Mouse (Mus musculus) forebrain, embryonic 16.5 days (tissue): ENCODE results near the gene Ntpcr. TPM values are rescaled to one million over a fixed set of nuclear protein-coding genes. Genes with fewer than 3 reads are reported as not detected.

Experiments used
- ATAC-seq: fragments of 200-750 bp; cut with Nextera tagmentation; 2 replicates; pipeline ENCODE4 v1.8.0; 2017; ENCODE audit warnings: mild to moderate bottlenecking, moderate library complexity
- H3K27ac ChIP-seq: fragments of 300-500 bp; sonication (generic); 2 replicates; pipeline ENCODE4 v1.5.1; 2014; ENCODE audit warnings: low read length, control low read depth
- H3K27me3 ChIP-seq: fragments of 300-500 bp; sonication (generic); replicated peaks from 2 replicates; pipeline ENCODE4 v1.6.1; 2014; ENCODE audit warnings: low read length; ENCODE audit not compliant: control insufficient read depth, insufficient read depth
- H3K36me3 ChIP-seq: fragments of 300-500 bp; sonication (generic); 2 replicates; pipeline ENCODE4 v1.6.1; 2014; ENCODE audit not compliant: control insufficient read depth, insufficient read depth
- H3K4me1 ChIP-seq: fragments of 300-500 bp; sonication (generic); replicated peaks from 2 replicates; pipeline ENCODE4 v1.6.1; 2014; ENCODE audit warnings: low read length; ENCODE audit not compliant: control insufficient read depth, insufficient read depth
- H3K4me2 ChIP-seq: fragments of 300-500 bp; sonication (generic); 2 replicates; pipeline ENCODE4 v1.6.1; 2014; ENCODE audit warnings: mild to moderate bottlenecking, low read length, control low read depth
- H3K4me3 ChIP-seq: fragments of 300-500 bp; sonication (generic); replicated peaks from 2 replicates; pipeline ENCODE4 v1.5.1; 2014; ENCODE audit warnings: mild to moderate bottlenecking, low read length, control low read depth
- H3K9ac ChIP-seq: fragments of 300-500 bp; sonication (generic); replicated peaks from 2 replicates; pipeline ENCODE4 v1.6.1; 2014; ENCODE audit warnings: low read depth, low read length, control low read depth
- H3K9me3 ChIP-seq: fragments of 300-500 bp; sonication (generic); 2 replicates; pipeline ENCODE4 v1.6.1; 2016; ENCODE audit warnings: low read length; ENCODE audit not compliant: control insufficient read depth
- whole genome bisulfite sequencing: fragments of 180-500 bp; shearing (Covaris S2); extraction: QIAGEN DNeasy Blood & Tissue Kit; methylation state at CpG from one replicate; pipeline ENCODE4 v1.1.7; 2014; 5-methylcytosine and 5-hydroxymethylcytosine counted together
- polyA plus RNA-seq: library from polyadenylated mRNA; unstranded; fragments of >200 nt; fragmentation: Nextera tagmentation; extraction: Ambion mirVana; gene quantifications from 2 replicates; pipeline ENCODE4 v1.2.1, GENCODE M21; 2015

Gene Ntpcr
- polyA plus RNA-seq, 1 experiment from 2014 or later, result 30.1 TPM

DNA sequence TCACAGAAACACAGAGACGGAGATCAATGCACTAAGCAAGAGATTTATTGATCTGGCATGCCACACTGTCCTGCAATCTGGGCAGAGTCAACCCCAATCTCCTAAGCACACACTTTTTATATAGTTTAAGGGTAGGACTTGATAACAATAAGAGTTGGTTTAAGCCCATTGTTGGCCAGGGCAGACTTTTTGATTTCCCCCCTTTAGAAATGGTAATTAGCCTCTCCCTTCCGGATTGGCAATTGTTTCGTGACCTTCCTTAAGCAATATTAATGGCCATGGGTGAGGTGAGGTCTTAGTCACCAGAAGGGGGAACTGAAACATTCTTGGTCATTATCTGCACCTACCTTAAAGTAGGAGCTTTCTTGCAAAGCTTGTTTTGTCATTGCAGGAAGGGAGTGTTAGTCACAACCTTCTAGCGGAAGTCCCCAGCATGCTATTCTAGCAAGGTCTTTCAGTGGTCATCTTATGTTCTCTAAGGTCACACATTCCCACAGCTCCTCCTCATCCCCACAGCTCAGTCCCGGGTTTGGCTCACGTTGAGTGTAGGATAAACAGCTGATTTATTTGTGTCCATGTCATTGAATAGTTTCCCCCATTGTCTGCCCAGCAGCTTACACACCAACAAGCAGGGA, 30.3 kb upstream of the Ntpcr start:
- peaks cover 3% of the 10 kb centered on the region; the same call in 1 of the 2 replicates for H3K9me3 ChIP-seq
- no peak overlapping the region for H3K4me3 ChIP-seq
- no peak overlapping the region for H3K27ac ChIP-seq
- H3K9ac ChIP-seq, result no peak overlapping the region
- H3K36me3 ChIP-seq, result no peaks in the 10 kb centered on the region
- WGBS, result 70% methylated on average over 6 of the region's 6 CpGs
- no peak overlapping the region for H3K4me2 ChIP-seq
- peaks cover 8% of the 10 kb centered on the region for H3K4me1 ChIP-seq
- ATAC-seq, result no peak
- H3K27me3 ChIP-seq, result no peaks in the 10 kb centered on the region

DNA sequence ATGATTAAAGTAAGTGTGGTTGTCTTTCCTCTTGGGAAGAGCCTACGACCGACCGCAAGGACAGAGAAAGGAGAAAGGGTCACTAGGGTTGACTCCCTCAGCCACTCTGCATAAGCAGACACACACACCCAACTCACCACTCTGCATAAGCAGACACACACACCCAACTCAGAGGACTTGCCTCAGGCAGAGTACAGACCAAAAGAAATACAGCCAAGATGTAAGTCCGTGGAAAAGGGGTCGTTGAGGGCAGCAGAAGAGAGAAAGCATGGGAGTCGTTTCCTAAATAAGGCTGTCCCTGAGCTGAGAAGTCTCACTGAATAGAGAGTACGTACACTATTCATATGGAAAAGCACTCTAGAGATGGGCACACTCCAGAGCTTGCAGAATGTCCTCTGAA, 29.4 kb upstream of the Ntpcr start:
- Histone ChIP-seq H3K4me2 (no peak overlapping the region), H3K36me3 (no peaks in the 10 kb centered on the region), H3K4me3 (no peak overlapping the region), H3K9ac (no peak overlapping the region), H3K4me1 (peaks cover 8% of the 10 kb centered on the region), H3K27ac (no peak overlapping the region), H3K27me3 (no peaks in the 10 kb centered on the region), H3K9me3 (peaks cover 3% of the 10 kb centered on the region; the same call in 1 of the 2 replicates)
- no peak for ATAC-seq
- 80% methylated on average over 7 of the region's 7 CpGs for WGBS

DNA sequence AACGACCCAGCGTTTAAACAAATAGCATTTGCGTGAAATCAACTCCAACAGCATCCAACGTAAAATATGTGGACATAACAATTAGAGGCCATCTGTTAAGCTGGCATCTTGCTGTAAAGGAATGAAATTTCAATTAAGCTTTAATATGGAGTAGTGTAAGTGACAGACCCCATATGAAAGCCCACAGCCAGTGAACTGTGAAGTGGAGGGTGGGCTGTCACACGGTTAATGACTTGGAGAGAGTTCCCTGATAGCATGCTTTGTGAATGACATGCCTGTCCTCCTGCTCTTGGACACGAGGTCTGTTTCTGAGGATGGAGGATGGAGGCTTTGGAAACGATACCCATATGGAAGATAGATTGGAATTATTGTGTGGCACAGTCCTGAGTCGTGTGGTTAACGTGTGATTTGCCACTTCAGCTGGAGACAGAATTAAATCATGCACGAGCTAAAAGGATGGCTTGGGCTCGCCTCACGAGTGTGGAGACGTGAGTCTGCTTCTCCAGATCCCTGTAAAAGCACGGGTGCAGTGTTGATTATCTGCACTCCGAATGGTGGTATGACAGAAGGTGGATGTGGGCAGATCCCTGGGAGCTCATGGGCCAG, 26.8 kb upstream of the Ntpcr start:
- H3K36me3 ChIP-seq, result no peaks in the 10 kb centered on the region
- H3K9me3 ChIP-seq, result peaks cover 3% of the 10 kb centered on the region; the same call in 1 of the 2 replicates
- no peak overlapping the region for H3K9ac ChIP-seq
- no peak overlapping the region for H3K4me3 ChIP-seq
- no peaks in the 10 kb centered on the region for H3K27me3 ChIP-seq
- no peak overlapping the region for H3K4me2 ChIP-seq
- WGBS, result 32% methylated on average over 15 of the region's 15 CpGs
- peak overlapping the region; percentile 57 for H3K27ac ChIP-seq
- ATAC-seq, result peak; percentile 94
- peaks cover 9% of the 10 kb centered on the region for H3K4me1 ChIP-seq

DNA sequence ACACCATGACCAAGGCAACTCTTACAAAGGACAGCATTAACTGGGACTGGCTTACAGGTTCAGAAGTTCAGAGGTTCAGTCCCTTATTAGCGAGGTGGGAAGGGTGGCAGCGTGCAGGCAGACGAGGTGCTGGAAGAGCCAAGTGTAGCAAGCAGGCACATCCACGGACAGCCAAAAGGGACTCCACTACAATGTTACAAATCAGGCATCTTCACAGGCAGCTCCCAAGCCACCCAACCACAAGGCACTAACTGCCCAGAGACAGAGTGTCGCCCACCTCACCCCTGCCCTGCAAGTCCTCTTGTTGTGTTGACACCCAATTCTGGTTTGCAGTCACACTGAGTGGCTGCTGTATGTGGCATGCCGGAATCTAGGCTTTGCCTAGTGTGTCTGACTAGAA, 25.3 kb upstream of the Ntpcr start:
- 87% methylated on average over 6 of the region's 6 CpGs for WGBS
- Histone ChIP-seq H3K27me3 (no peaks in the 10 kb centered on the region), H3K4me3 (no peak overlapping the region), H3K27ac (no peak overlapping the region), H3K36me3 (no peaks in the 10 kb centered on the region), H3K4me1 (peaks cover 9% of the 10 kb centered on the region), H3K9me3 (no peaks in the 10 kb centered on the region), H3K9ac (no peak overlapping the region), H3K4me2 (no peak overlapping the region)
- no peak for ATAC-seq

DNA sequence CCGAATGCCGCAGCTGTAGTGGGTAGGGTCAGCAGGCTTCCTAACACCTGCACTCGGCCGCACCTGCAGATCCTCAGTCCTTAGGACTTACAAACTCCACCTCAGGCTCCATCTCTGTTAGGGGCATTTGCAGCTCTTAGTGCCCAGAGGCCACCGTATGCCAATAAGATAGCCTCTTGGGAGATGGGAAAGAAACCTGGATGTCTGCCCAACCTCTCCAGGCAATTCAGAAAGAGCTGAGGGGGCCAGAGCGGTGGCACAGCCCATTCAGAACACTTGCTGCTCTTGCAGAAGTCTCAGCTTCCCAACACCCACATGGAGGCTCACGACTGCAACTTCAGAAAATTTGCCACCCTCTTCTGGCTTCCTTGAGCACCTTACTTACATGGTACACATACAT, 23.9 kb upstream of the Ntpcr start:
- Histone ChIP-seq H3K9ac (no peak overlapping the region), H3K4me2 (no peak overlapping the region), H3K9me3 (no peaks in the 10 kb centered on the region), H3K4me3 (no peak overlapping the region), H3K27me3 (no peaks in the 10 kb centered on the region), H3K4me1 (peaks cover 9% of the 10 kb centered on the region), H3K27ac (no peak overlapping the region), H3K36me3 (no peaks in the 10 kb centered on the region)
- WGBS, result 68% methylated on average over 7 of the region's 7 CpGs
- no peak for ATAC-seq

DNA sequence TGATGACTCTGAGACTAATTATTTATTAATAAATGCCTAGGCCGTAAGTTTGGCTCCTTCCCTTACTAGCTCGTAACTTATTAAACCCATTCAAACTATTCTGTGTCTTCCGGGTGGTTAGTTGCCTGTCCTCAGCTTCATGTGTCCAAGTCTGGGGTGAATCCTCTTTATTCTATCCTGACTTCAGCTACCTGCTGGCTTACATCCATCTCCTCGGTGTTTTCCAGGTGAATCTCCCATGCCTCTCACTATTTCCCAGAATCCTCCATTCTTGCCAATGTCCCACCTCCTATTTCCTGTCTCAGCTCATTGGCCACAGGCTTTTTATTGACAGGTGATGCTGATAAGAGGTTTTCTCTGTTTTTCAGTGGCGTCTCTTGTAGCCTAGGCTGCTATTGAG, 20.6 kb upstream of the Ntpcr start:
- Histone ChIP-seq H3K4me1 (0 out of 2 replicates have a peak, but pooled peaks cover 2% of the 10 kb centered on the region), H3K4me3 (no peak overlapping the region), H3K27ac (no peak overlapping the region), H3K9me3 (no peaks in the 10 kb centered on the region), H3K27me3 (no peaks in the 10 kb centered on the region), H3K4me2 (no peak overlapping the region), H3K36me3 (no peaks in the 10 kb centered on the region), H3K9ac (no peak overlapping the region)
- WGBS, result 91% methylated on average over 5 of the region's 5 CpGs
- no peak for ATAC-seq

DNA sequence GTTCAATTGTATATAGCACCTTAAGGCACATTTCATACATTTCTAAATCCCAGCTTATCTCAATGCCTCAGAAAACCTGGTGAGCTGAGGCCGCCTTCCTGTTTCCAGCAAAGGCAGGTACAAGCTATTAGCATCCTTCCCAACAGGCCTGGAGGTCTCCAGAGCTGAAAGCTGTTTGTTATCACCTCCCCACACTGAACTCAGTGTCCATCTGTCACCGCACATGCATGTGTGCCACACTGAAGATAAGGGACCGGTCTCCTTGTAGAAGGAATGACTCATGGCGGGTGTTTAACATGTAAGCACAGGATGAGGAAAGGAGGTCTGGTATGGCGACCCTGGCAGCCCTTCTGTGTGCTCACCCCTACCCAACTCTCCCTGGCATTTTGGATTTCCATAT, 18.2 kb upstream of the Ntpcr start:
- H3K9me3 ChIP-seq, result no peaks in the 10 kb centered on the region
- H3K27ac ChIP-seq, result no peak overlapping the region
- 88% methylated on average over 5 of the region's 5 CpGs for WGBS

DNA sequence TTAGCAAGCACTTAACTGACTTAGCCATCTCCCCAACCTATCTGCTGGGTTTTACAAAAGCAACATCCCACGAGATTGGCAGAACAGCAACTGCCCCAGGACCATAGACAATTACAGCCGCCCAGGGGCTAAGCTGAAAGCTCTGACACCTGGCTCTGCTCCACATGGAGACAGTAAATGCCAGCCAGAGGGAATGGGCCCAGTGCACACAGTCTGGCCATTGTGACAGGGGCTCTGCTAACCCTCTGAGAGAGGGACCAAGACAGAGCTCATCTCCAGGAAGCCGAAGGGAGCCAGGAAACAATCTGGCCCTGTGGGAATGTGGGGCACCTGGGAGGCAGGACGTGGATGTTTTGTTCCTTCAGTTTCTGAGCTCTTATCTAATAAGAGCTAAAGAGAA, 13.6 kb upstream of the Ntpcr start:
- no peak for ATAC-seq
- 39% methylated on average over 4 of the region's 4 CpGs for WGBS
- no peak overlapping the region for H3K4me2 ChIP-seq
- H3K9ac ChIP-seq, result no peak overlapping the region
- no peaks in the 10 kb centered on the region for H3K27me3 ChIP-seq
- no peak overlapping the region for H3K27ac ChIP-seq
- H3K4me3 ChIP-seq, result no peak overlapping the region
- H3K36me3 ChIP-seq, result no peaks in the 10 kb centered on the region
- 0 out of 2 replicates have a peak, but pooled peaks cover 2% of the 10 kb centered on the region for H3K4me1 ChIP-seq
- H3K9me3 ChIP-seq, result no peaks in the 10 kb centered on the region

More for the DNA sequence above, 18.2 kb upstream of the Ntpcr start:
- H3K9ac ChIP-seq, result no peak overlapping the region
- H3K27me3 ChIP-seq, result no peaks in the 10 kb centered on the region
- H3K36me3 ChIP-seq, result no peaks in the 10 kb centered on the region
- no peak overlapping the region for H3K4me2 ChIP-seq
- ATAC-seq, result no peak
- no peak overlapping the region for H3K4me3 ChIP-seq
- H3K4me1 ChIP-seq, result 0 out of 2 replicates have a peak, but pooled peaks cover 2% of the 10 kb centered on the region

DNA sequence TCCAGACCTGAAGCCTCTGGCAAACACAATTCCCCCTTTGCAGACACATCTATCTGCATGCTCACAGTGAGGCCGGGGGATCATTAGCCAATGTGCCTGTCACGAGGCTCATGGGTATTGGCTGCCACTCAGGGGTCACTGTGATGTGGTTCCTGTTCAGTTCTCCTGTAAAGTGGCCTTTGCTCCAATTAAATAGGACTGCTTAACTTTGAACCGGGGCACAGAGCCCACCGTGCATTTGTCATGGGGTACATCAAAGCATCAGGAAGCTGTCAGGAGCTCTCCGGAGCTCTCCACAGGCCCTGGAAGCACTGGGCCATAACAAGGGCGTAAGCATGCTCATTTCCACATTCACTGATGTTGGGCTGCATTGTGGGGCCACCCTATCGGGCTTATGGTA, 13.2 kb upstream of the Ntpcr start:
- no peaks in the 10 kb centered on the region for H3K9me3 ChIP-seq
- WGBS, result 23% methylated on average over 7 of the region's 7 CpGs
- H3K27ac ChIP-seq, result no peak overlapping the region
- no peaks in the 10 kb centered on the region for H3K27me3 ChIP-seq
- ATAC-seq, result no peak
- no peak overlapping the region for H3K9ac ChIP-seq
- no peak overlapping the region for H3K4me3 ChIP-seq
- 0 out of 2 replicates have a peak, but pooled peaks cover 2% of the 10 kb centered on the region for H3K4me1 ChIP-seq
- no peak overlapping the region for H3K4me2 ChIP-seq
- no peaks in the 10 kb centered on the region for H3K36me3 ChIP-seq
